Mouse (Mus musculus) cortical plate, adult 2 months (tissue): ENCODE measurements around the gene Zfp583. TPM values are rescaled to one million over a fixed set of nuclear protein-coding genes. Genes with fewer than 3 reads are reported as not detected.
"Not testable (repeated sequence)": the region's sequence is repeated elsewhere in the genome, so short reads cannot be mapped to it uniquely, and the experiment has no call there.

ENCODE experiments used
- H3K27ac ChIP-seq: fragments of 200-500 bp; 2 replicates; pipeline ENCODE4 v1.5.1; 2012; ENCODE audit warnings: low read length, control low read depth, inconsistent platforms; ENCODE audit not compliant: insufficient read depth
- H3K4me1 ChIP-seq: fragments of 200-500 bp; 2 replicates; pipeline ENCODE4 v1.6.1; 2011; ENCODE audit warnings: low read length; ENCODE audit not compliant: control insufficient read depth, insufficient read depth
- H3K4me3 ChIP-seq: fragments of 200-500 bp; 2 replicates; pipeline ENCODE4 v1.5.1; 2011; ENCODE audit warnings: mild to moderate bottlenecking, low read length, control low read depth; ENCODE audit not compliant: insufficient read depth
- CTCF ChIP-seq: fragments of 200-500 bp; IDR thresholded peaks from 2 replicates; pipeline ENCODE4 v1.5.1; 2011; ENCODE audit warnings: mild to moderate bottlenecking, control low read depth, low read length; ENCODE audit not compliant: insufficient read depth; ENCODE audit errors: extremely low read depth
- POLR2A ChIP-seq: fragments of 200-500 bp; IDR thresholded peaks from 2 replicates; pipeline ENCODE4 v1.6.1; 2011; ENCODE audit warnings: mild to moderate bottlenecking, low read length, control low read depth; ENCODE audit not compliant: insufficient read depth; ENCODE audit errors: extremely low read depth
- polyA plus RNA-seq: library from polyadenylated mRNA; depleted of rRNA; stranded (reverse); fragments of >200 nt; gene quantifications from 2 replicates; pipeline ENCODE4 v1.2.3, GENCODE M21; 2012; rRNA removed

Gene Zfp583
- 7.6 and 8.0 TPM in 2 replicates for polyA plus RNA-seq

GRCm38 (mm10) chr7:6331233-6331956 lies at the start of gene Zfp583:
Gene Zfp583 (minus strand): TSS chr7:6331285.
- TF ChIP-seq CTCF (no peak), POLR2A (peak; percentile 62; the same call in 1 of the 2 replicates)
- H3K27ac ChIP-seq = peak within 1 kb of the TSS; percentile 77

DNA sequence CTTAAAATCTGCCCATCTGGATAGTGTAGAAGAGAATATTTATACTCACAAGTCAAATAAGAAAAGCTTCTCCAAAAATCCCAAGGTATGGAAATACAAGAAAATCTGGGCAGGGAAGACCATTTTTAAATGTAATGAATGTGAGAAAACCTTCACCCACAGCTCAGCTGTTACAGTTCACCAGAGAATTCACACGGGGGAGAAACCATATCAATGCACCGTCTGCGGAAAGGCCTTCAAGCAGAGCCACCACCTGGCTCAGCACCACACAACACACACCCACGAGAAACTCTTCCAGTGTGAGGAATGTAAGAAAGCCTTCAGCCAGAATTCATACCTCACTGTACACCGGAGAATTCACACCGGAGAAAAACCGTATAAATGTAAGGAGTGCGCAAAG lies 47.4 kb upstream of the Zfp583 start:
- Histone ChIP-seq H3K4me1 (no peaks in the 10 kb centered on the region), H3K27ac (no peak overlapping the region), H3K4me3 (no peak overlapping the region)
- no peak for TF ChIP-seq CTCF

More at GRCm38 (mm10) chr7:6331233-6331956, at the start of gene Zfp583:
- Histone ChIP-seq H3K4me3 (peak within 1 kb of the TSS; percentile 95), H3K4me1 (peaks cover 3% of the 10 kb centered on the region; the same call in 1 of the 2 replicates)

- Histone ChIP-seq H3K4me1 (no peaks in the 10 kb centered on the region), H3K27ac (no peak overlapping the region), H3K4me3 (no peak overlapping the region)
- TF ChIP-seq POLR2A (no peak), CTCF (no peak)
These were observed 41.9 kb upstream of the Zfp583 start for GRCm38 (mm10) chr7:6372993-6373392.

DNA sequence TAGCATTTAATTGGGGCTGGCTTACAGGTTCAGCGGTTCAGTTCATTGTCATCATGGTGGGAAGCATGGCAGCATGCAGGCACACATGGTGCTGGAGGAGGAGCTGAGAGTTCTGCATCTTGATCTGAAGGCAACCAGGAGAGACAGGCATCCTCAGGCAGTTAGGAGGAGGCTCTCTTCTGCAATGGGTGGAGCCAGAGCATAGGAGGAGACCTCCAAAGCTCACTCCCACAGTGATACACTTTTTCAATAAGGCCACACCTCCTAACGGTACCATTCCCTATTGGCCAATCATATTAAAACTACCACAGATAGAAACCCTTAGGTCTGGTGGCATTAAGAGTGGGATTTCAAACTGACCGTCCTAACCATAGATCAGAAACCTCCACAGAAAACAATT lies 38.4 kb upstream of the Zfp583 start:
- Histone ChIP-seq H3K4me3 (no peak overlapping the region), H3K4me1 (no peaks in the 10 kb centered on the region), H3K27ac (no peak overlapping the region)
- TF ChIP-seq POLR2A = no peak
- TF ChIP-seq CTCF = no peak

DNA sequence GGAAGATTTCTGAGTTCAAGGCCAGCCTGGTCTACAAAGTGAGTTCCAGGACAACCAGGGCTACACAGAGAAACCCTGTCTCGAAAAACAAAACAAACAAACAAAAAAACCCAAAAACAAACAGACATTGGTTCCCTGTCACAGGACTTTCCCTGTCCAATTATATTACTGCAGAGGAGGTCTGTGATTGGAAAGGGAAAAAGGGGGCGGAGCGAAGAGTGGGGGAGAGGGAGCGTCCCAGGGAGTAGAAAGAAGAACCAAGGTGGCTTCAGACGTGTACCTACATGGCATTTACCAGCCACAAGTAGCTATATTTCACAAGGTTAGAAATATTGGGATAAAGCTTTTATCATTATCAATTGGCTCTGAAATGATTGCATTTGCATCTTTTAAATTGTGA lies 37.1 kb upstream of the Zfp583 start:
- H3K4me1 ChIP-seq, H3K27ac ChIP-seq, H3K4me3 ChIP-seq: not testable (repeated sequence)

GRCm38 (mm10) chr7:6367185-6367584 lies 36.1 kb upstream of the Zfp583 start:
- Histone ChIP-seq H3K27ac (no peak overlapping the region), H3K4me1 (no peaks in the 10 kb centered on the region; the same call in 1 of the 2 replicates), H3K4me3 (no peak overlapping the region)
- TF ChIP-seq POLR2A (no peak), CTCF (no peak)

DNA sequence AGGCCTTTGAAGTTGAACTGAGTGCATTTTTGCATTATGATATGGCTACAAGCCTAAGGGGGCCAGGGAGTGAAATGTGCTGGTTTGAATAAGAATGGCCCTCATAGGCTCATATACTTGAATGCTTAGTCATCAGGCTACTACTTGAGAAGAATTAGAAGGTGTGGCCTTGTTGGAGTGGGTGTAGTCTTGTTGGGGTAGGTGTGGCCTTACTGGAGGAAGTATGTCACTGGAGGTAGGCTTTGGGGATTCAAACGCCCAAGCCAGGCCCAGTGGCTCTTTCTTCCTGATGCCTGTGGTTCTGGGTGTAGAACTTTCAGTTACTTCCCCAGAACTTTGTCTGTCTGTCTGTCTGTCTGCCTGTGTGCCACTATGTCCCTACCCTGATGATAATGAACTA lies 33.7 kb upstream of the Zfp583 start:
- TF ChIP-seq POLR2A (no peak), CTCF (no peak)
- Histone ChIP-seq H3K4me3 (no peak overlapping the region), H3K4me1 (no peaks in the 10 kb centered on the region; the same call in 1 of the 2 replicates), H3K27ac (no peak overlapping the region)

GRCm38 (mm10) chr7:6363047-6363488 lies 32.0 kb upstream of the Zfp583 start, which contains the start of gene Zfp78:
Gene Zfp78 (plus strand): TSS chr7:6363280.
- H3K4me3 ChIP-seq = peak within 1 kb of the TSS; percentile 49
- TF ChIP-seq POLR2A (peak; percentile 73; the same call in 1 of the 2 replicates), CTCF (no peak)
- no peak within 1 kb of the TSS for H3K27ac ChIP-seq
- H3K4me1 ChIP-seq = no peaks in the 10 kb centered on the region; the same call in 1 of the 2 replicates

- peak overlapping the region; percentile 49 for H3K4me3 ChIP-seq
- H3K27ac ChIP-seq = no peak overlapping the region
- peak; percentile 52; the same call in 1 of the 2 replicates for TF ChIP-seq POLR2A
- TF ChIP-seq CTCF = no peak
- H3K4me1 ChIP-seq = no peaks in the 10 kb centered on the region; the same call in 1 of the 2 replicates
These were observed 31.4 kb upstream of the Zfp583 start for GRCm38 (mm10) chr7:6362268-6363046.

GRCm38 (mm10) chr7:6361756-6362155 lies 30.7 kb upstream of the Zfp583 start:
- Histone ChIP-seq H3K4me3 (peak overlapping the region; percentile 49), H3K27ac (no peak overlapping the region), H3K4me1 (no peaks in the 10 kb centered on the region; the same call in 1 of the 2 replicates)
- TF ChIP-seq POLR2A (no peak), CTCF (no peak)
